Mouse (Mus musculus) layer of hippocampus, adult 2 months (tissue): ENCODE measurements around the gene Stat3. TPM values are rescaled to one million over a fixed set of nuclear protein-coding genes. Genes with fewer than 3 reads are reported as not detected.

Experiments
- DNase-seq, 2 experiments: peaks; one replicate each; pipeline ENCODE4 v3.0.0; 2022; ENCODE audit warnings: low spot score in 2 of 2
- H3K27ac ChIP-seq: fragments of 200-600 bp; 2 replicates; pipeline ENCODE4 v1.8.1; 2022
- H3K4me3 ChIP-seq: fragments of 200-600 bp; 2 replicates; pipeline ENCODE4 v1.8.1; 2022; ENCODE audit warnings: mild to moderate bottlenecking
- CTCF ChIP-seq: fragments of 200-600 bp; conservative IDR thresholded peaks from 2 replicates; pipeline ENCODE4 v1.8.1; 2022; ENCODE audit warnings: antibody characterized with exemption, mild to moderate bottlenecking, moderate library complexity
- total RNA-seq, 2 experiments: library from RNA; stranded (reverse); gene quantifications; 2 replicates each; pipeline ENCODE4 v1.2.3; 2021

The Stat3 gene
- total RNA-seq, 2 experiments from 2014 or later = 39.5 to 42.3 TPM

DNA sequence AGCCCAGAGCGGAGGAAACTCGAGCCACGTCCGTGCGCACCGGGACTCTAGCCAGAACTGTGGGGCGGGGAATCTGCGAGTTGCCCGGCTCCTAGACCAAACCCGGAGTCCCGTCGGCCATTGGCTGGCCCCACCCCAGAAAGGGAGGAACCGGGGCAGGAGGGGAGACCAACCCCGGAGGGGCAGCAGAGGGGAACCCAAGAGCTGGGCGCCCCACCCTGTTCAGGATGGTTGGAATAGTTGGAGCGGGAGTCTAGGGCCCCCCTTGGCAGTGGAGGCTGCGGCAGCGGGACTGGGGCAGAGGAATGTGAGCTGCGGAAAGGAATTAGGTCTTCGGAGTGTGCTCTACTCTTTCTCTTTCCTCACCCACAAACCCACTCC is 31.2 kb upstream of the Stat3 start, which contains the start of gene Cavin1:
Gene Cavin1 (minus strand): TSS at position 331 of the 381 bp plus-strand sequence.
- peak within 1 kb of the TSS; percentile 71 for H3K27ac ChIP-seq

DNA sequence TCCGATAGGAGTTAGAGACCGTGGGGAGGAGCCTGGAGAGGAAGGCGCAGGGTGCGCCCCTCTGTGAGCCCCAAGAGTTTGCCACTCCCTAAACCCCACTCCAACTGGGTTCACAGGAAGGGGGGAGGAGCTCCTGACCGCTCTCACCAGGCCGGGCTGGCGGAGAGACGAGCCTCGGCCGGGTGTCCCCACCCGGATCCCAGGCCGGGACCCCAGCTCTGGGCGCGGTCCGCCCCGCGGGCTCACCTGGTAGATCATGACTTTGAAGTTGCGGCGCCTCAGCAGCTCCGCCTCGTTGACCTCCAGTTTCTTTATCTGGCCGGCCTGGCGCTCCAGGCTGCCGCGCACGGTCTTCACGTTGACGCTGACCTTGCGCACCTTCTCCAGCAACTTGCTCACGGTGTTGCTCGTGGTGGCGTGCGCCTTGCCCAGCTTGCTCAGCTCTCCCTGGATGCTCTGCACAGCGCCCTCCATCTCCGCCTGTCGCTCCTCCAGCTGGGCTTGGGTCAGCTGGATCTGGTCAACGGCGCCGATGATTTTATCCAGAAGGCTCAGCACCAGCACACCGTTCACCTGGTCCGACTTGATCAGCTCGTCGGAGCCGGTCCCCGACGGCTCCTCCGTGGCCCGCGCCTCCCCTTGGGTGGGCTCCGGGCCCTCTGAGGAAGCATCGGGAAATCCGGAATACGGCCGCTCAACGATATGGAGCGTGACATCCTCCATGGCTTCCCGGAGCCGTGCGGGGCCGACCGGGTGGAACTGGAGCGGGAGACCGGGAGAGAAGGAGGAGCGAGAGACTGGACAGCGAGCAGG is 30.6 kb upstream of the Stat3 start:
- H3K4me3 ChIP-seq = peak overlapping the region; percentile 59
- no peak for TF ChIP-seq CTCF
- H3K27ac ChIP-seq = peak overlapping the region; percentile 71
- DNase-seq = no peak

More for the DNA sequence above, 31.2 kb upstream of the Stat3 start, which contains the start of gene Cavin1:
- peak; percentile 42 to 59 for DNase-seq
- peak within 1 kb of the TSS; percentile 59 for H3K4me3 ChIP-seq
- no peak for TF ChIP-seq CTCF

DNA sequence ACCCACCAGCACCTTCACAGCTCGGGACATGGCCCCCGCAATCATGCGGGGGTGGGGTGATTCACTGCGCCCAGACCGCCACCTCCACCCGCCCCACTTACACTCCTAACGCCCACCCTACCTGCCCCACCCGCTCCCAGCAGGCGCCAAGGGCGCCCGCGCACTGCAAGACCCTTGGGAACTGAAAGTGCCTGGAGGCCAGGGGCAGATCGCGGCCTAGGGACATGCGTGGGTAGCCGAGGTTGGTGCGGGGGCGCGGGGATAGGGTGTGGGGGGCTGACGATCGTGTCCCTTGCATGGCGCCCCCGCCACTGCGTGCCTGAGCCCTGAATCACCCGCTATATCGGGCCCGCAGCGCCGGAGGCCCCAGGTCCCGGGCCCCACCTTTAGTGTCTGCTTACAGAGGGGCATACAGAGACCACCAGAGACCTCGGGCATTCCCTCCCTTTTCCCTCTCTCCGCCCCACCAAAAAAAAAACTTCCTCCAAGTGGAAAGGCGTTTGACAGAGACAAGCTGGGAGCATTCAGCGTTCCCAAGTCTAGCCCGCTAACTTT is 29.9 kb upstream of the Stat3 start:
- no peak for DNase-seq
- TF ChIP-seq CTCF = no peak
- Histone ChIP-seq H3K4me3 (peak overlapping the region; percentile 59), H3K27ac (peak overlapping the region; percentile 71)

DNA sequence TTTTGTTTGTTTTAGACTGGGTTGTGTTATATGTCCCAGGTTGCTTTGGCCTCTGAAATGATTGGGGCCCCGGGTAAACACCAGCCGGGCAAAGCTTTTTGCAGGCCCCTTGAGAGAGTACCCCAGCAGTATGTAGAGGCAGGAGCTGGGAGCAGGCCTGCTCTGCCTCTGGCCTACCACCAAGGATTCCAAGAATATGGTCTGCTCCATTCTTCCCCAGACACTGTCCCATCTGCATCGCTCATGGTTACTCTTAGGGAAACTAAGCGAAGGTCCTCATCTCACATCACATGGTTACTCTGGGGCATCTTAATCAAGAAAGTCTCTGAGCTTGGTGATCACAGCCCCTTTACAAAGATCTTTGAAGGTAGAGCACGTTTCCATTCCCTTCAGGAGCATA is 29.2 kb upstream of the Stat3 start:
- Histone ChIP-seq H3K27ac (no peak overlapping the region), H3K4me3 (peak overlapping the region; percentile 15; the same call in 1 of the 2 replicates)
- no peak for TF ChIP-seq CTCF
- DNase-seq = no peak

DNA sequence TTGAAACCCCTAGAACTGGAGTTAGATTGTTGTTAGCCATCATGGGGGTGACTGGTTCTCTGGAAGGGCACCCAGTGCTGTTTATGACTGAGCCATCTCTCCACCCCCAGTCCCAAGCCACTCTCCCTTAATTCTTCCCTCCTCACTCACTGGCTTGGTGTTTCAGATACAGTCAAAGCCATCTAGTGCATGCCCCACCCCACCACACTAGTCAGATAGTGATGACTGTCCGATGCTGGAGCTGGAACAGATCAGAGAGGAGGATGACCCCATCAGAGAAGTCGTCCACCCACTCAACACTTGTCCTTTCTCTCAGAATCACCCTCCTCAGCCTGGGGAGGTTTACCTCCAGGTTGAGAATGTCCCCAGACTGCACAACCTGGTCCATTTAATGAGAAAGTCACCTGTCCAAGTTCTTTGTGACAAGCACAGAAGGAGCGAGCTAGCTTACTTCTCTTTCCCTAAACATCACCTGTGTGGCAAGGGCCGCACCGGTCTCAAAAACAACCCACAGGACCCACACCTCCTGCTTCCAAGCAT is 28.6 kb upstream of the Stat3 start:
- Histone ChIP-seq H3K4me3 (peak overlapping the region; percentile 15; the same call in 1 of the 2 replicates), H3K27ac (no peak overlapping the region)
- no peak for DNase-seq
- TF ChIP-seq CTCF = no peak

DNA sequence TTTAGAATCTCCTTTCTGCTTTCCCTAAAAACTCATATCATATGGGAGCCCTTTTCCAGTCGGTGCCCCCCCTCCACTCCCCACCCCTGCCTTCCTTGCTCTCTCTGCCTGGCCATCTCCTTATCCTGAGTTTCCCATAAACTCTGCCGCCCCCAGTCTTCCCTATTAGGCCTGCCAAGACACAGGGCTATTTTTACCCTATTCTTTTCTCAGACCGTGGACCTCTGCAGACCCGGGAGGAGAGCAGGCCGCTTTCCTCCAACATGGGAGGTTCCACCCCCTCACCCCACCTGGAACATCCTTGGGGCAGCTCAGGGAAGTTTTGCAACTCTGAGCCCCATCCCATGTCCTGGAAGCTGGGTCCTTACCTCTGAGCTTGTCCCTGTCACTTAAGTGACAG is 28.0 kb upstream of the Stat3 start:
- DNase-seq = no peak
- Histone ChIP-seq H3K27ac (no peak overlapping the region), H3K4me3 (no peak overlapping the region)
- TF ChIP-seq CTCF = no peak

DNA sequence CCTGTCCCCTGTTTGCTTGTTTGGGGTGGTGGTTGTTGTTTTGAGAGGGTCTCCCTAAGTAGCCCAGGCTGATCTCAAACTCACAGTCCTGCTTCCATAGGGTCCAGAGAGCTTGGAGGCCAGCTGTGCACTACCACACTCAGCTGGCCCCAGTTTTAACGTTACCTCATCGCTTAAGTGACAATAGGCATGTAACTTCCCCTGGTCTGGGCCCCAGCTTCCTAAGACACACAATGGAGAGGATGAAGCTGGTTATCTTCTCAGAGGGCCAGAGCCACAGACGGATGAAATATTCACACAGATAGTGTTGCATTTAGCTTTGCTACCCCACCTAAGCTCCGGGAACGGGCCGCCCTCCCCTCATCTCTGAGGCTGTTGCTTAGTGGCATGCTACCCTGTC is 26.4 kb upstream of the Stat3 start:
- TF ChIP-seq CTCF = no peak
- Histone ChIP-seq H3K27ac (no peak overlapping the region), H3K4me3 (no peak overlapping the region)
- DNase-seq = no peak

DNA sequence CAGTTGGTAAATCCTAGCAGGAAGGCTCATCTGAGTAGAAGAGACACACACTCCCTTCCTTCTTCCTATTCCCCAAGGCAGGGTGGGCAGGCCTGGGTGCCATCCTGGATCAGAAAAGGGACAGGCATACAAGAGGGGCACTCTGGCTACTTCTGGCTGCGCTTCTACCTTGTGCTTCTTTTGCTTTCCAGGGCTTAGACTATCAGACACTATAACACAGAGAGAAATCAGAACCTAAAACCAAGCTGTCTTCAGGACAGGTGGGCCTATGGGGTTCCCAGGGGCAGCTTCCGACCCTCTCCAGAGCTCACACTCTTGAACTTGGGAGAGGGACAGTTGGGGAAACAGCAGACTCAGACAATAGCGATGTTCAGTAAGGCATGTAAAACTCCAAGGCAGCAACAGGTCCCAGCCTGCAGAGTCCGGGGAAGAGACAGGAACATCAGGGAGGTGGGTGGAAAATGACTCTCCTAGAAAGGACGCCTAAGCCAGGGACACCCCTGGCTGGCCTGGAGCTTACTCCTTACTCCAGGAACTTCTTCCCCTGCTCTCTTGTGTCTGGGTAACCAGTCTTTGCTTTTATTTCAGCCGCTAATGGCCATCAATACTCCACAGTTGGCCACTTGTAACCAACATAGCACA is 25.7 kb upstream of the Stat3 start:
- H3K4me3 ChIP-seq = no peak overlapping the region
- H3K27ac ChIP-seq = no peak overlapping the region
- no peak for TF ChIP-seq CTCF
- no peak for DNase-seq

DNA sequence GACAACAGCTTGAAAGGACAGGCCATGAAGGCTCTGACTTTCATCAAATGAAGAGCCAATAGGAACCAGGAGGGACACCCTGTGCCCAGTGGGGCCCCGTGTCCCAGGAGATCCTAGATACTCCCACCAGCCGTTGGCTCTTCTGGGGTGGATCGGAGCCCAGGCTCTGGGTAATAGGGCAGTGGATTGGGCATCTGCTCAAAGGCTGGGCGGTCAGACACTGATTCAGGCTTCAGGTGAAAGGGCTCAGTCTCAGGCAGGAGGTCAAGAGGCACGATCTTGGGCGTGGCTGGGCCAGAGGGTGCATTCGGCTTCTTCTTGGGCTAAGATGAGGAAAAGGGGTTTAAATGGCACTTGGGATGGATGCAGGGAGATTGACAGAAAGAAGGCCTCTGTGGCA is 24.8 kb upstream of the Stat3 start:
- no peak for DNase-seq
- Histone ChIP-seq H3K4me3 (no peak overlapping the region), H3K27ac (no peak overlapping the region)
- TF ChIP-seq CTCF = no peak

DNA sequence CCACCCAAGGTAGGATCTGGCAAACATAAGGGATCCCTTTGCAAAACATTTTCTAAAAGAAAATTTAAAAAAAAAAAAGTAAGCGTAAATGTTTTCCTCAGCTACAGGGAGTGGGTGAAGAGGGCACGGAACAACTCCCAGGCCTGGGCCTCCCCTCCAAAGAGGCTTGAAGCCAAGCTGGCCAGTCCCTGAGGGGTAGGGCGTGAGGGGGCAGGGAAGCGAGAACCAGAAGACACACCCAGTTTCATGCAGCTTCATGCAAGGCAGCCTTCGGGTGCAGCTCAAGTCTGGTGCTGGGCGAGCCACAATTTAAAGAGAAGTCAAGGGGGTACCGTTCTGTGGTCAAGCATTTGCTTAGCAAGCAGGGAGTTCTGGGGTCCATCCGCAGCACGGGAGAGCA is 24.3 kb upstream of the Stat3 start:
- no peak for DNase-seq
- Histone ChIP-seq H3K4me3 (no peak overlapping the region), H3K27ac (no peak overlapping the region; the same call in 1 of the 2 replicates)
- TF ChIP-seq CTCF = no peak

DNA sequence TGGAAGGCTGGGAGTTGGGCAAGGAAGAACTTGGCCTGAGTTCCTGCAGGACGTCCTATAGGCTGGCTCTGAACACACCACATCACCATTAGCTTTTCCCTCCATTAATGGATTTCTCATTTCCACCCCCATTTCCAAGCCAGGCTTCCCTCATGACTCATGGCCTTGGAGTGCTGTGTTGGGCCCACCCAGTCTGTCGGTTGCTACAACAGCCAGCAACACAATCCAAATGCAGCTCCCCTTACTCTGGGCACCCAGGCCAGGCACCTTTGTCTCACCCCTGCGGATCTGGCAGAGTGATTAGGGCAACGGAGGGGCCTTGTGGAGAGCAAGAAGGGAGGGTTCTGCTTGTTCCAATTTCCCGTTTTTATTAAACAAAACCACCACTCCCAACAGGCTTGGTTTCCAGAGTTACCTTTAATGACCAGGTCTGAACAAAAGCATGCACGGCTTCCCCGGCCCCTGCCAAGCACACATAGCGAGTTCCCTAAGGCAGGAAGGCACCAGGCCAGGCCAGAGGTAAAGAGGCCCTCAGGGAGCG is 23.1 kb upstream of the Stat3 start:
- DNase-seq = no peak
- peak overlapping the region; percentile 36; the same call in 1 of the 2 replicates for H3K27ac ChIP-seq
- no peak overlapping the region for H3K4me3 ChIP-seq
- no peak for TF ChIP-seq CTCF

DNA sequence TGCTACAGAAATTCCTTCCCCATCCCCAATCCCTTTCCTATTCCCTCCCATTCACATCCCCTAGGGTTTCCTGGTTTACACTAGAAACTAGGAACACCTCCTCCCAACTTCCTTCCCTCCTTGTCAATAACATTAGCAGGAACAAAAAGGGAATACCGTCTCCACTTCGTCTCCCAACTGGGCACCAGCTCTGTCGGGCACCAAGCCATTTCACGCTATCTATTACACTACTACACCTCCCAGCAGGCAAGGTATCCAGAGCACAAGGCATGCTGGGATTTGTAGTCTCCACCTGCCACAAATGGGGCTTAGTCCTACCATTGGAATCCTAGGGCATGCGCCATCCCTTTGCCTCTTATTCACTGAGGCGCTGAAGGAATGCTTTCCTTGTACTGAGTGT is 21.2 kb upstream of the Stat3 start:
- no peak for TF ChIP-seq CTCF
- H3K27ac ChIP-seq = no peak overlapping the region
- no peak overlapping the region for H3K4me3 ChIP-seq
- no peak for DNase-seq

DNA sequence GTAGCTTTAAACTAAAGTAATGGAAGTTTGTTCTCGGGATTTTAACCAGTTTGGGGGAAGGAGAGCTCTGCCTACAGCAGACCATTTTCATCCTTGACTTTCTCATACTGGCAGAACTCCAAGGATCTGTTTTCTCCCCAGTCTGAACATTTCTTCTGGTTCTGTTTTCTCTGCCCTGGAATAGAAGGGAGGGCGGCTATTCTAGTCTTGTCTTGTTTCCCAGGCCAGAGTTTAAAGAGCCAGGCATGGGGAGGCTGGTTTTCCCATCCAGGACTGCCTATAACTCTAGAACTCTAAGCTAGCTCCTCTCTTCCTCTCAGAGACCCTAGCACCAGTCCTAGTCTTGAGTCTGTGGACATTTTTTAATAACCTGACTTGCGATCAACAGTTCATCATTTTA is 20.5 kb upstream of the Stat3 start:
- TF ChIP-seq CTCF = no peak
- peak overlapping the region; percentile 32; the same call in 1 of the 2 replicates for H3K27ac ChIP-seq
- no peak for DNase-seq
- no peak overlapping the region for H3K4me3 ChIP-seq
